Comparison of ENCODE assay signal across 13 mouse cellular contexts in genomic region chr12:102416955-102417510, GRCm38 (mm10). TPM values are rescaled to one million over a fixed set of nuclear protein-coding genes. Genes with fewer than 3 reads are reported as not detected.
DNase-seq lines count a peak whose midpoint lies in the region; ATAC-seq and TF ChIP-seq lines count a peak whose summit lies in the region.
"Had no signal": no experiment of that assay in that cellular context is flagged by ENCODE, and none has a peak within 500 bp of the region (broad histone marks: within the 10 kb centered on the region; RNA-seq: fewer than 3 reads in every experiment).

No protein-coding gene starts in this region.

- no peaks in the 10 kb centered on the region for H3K36me3 ChIP-seq in heart, embryonic 11.5 days (ENCODE audit: control insufficient read depth, insufficient read depth, low read length)
- peaks cover 4% of the 10 kb centered on the region for H3K36me3 ChIP-seq in heart, embryonic 16.5 days (ENCODE audit: control insufficient read depth, insufficient read depth)
- H3K36me3 ChIP-seq in limb, embryonic 14.5 days (ENCODE audit: control insufficient read depth, insufficient read depth, low read length): peaks cover 3% of the 10 kb centered on the region; the same call in 1 of the 2 replicates

- no peaks in the 10 kb centered on the region for H3K27me3 ChIP-seq in heart, embryonic 11.5 days (ENCODE audit: control insufficient read depth, insufficient read depth, low read length)
- no peaks in the 10 kb centered on the region for H3K27me3 ChIP-seq in heart, embryonic 16.5 days (ENCODE audit: control insufficient read depth, insufficient read depth, low read length)
- H3K27me3 ChIP-seq in limb, embryonic 14.5 days (ENCODE audit: control insufficient read depth, insufficient read depth, low read length): no peaks in the 10 kb centered on the region
- H3K27me3 ChIP-seq: limb, embryonic 15.5 days had no signal

- H3K4me2 ChIP-seq in heart, embryonic 11.5 days: no peak overlapping the region
- no peak overlapping the region for H3K4me2 ChIP-seq in heart, embryonic 16.5 days (ENCODE audit: low read depth, low read length)
- no peak overlapping the region for H3K4me2 ChIP-seq in limb, embryonic 14.5 days (replicated peaks; ENCODE audit: low read depth, low read length, severe bottlenecking)
- H3K4me2 ChIP-seq: limb, embryonic 15.5 days had no signal

- H3K4me3 ChIP-seq in heart, embryonic 11.5 days (ENCODE audit: low read depth, low read length): no peak overlapping the region
- H3K4me3 ChIP-seq in layer of hippocampus, adult 2 months: no peak overlapping the region
- H3K4me3 ChIP-seq in heart, embryonic 16.5 days (ENCODE audit: low read length): no peak overlapping the region
- no peak overlapping the region for H3K4me3 ChIP-seq in limb, embryonic 14.5 days (replicated peaks; ENCODE audit: low read length)
- H3K4me3 ChIP-seq: limb, embryonic 15.5 days had no signal

- no peaks in the 10 kb centered on the region for H3K9me3 ChIP-seq in heart, embryonic 11.5 days (replicated peaks; ENCODE audit: control insufficient read depth, low read length)
- no peaks in the 10 kb centered on the region for H3K9me3 ChIP-seq in heart, embryonic 16.5 days (replicated peaks; ENCODE audit: control insufficient read depth, low read length)
- H3K9me3 ChIP-seq in limb, embryonic 14.5 days (ENCODE audit: control insufficient read depth, low read length): no peaks in the 10 kb centered on the region
- H3K9me3 ChIP-seq: limb, embryonic 15.5 days had no signal

- peaks cover 37% of the 10 kb centered on the region for H3K4me1 ChIP-seq in heart, embryonic 11.5 days (ENCODE audit: control insufficient read depth, insufficient read depth, low read length)
- peaks cover 44% of the 10 kb centered on the region for H3K4me1 ChIP-seq in heart, embryonic 16.5 days (ENCODE audit: control insufficient read depth, insufficient read depth, low read length)
- 0 out of 2 replicates have a peak, but pooled peaks cover 3% of the 10 kb centered on the region for H3K4me1 ChIP-seq in limb, embryonic 14.5 days (ENCODE audit: control insufficient read depth, insufficient read depth, low read length)

- TF ChIP-seq POLR2A in limb, embryonic 14.5 days (IDR thresholded peaks at IDR 0.05; ENCODE audit: borderline replicate concordance, extremely low read depth, insufficient read depth, insufficient read length): no peak

- no peak for DNase-seq in heart, postnatal 4 days
- no peak for DNase-seq in layer of hippocampus, adult 2 months (ENCODE audit: low spot score in 2 of 2)
- no peak for DNase-seq in layer of hippocampus, postnatal 36 days
- DNase-seq in limb, embryonic 14.5 days (ENCODE audit: low spot score): no peak
- no peak for DNase-seq in neural tube, embryonic 10.5 days (ENCODE audit: extremely low spot score, low spot score)
- DNase-seq: adrenal gland, postnatal 10 days; retina, postnatal 1 day; thymus, postnatal 25 days had no signal

- H3K9ac ChIP-seq in heart, embryonic 11.5 days (ENCODE audit: low read depth, low read length): no peak overlapping the region
- H3K9ac ChIP-seq in heart, embryonic 16.5 days (ENCODE audit: low read length): 0 out of 2 replicates have a peak overlapping the region, but pooled peaks have one; percentile 8
- no peak overlapping the region for H3K9ac ChIP-seq in limb, embryonic 14.5 days (ENCODE audit: low read depth, low read length, severe bottlenecking)
- H3K9ac ChIP-seq: limb, embryonic 15.5 days had no signal

- peak overlapping the region; percentile 42 for H3K27ac ChIP-seq in heart, embryonic 11.5 days (ENCODE audit: low read depth, low read length)
- peak overlapping the region; percentile 71 for H3K27ac ChIP-seq in layer of hippocampus, adult 2 months
- H3K27ac ChIP-seq in heart, embryonic 16.5 days (ENCODE audit: low read length): peak overlapping the region; percentile 66
- no peak overlapping the region for H3K27ac ChIP-seq in limb, embryonic 14.5 days (replicated peaks; ENCODE audit: low read depth, low read length)
- H3K27ac ChIP-seq: limb, embryonic 15.5 days had no signal

- no peak for ATAC-seq in heart, embryonic 11.5 days (replicated peaks; ENCODE audit: insufficient number of reproducible peaks, low FRiP score, low TSS enrichment)
- ATAC-seq in heart, embryonic 16.5 days (replicated peaks; ENCODE audit: extremely low read depth, insufficient read depth, low FRiP score): no peak
- ATAC-seq in limb, embryonic 14.5 days (ENCODE audit: low FRiP score, low read depth): 0 out of 2 replicates have a peak, but pooled peaks have one; percentile 2
- no peak for ATAC-seq in granulocyte monocyte progenitor cell, adult 5-6 weeks (replicated peaks; ENCODE audit: poor library complexity, severe bottlenecking)
- ATAC-seq: CD4-positive, CD25-positive, alpha-beta regulatory T cell, adult 4 months had no signal

- no peak for TF ChIP-seq CTCF in layer of hippocampus, adult 2 months (conservative IDR thresholded peaks at IDR 0.05)

- 79% methylated on average over 7 of the region's 7 CpGs for WGBS in heart, embryonic 11.5 days (ENCODE audit: insufficient replicate concordance)
- WGBS in heart, embryonic 16.5 days: 73% methylated on average over 7 of the region's 7 CpGs
- 81% methylated on average over 7 of the region's 7 CpGs for WGBS in limb, embryonic 14.5 days

RNA-seq across cellular contexts. Expression of gene Lgmn, which starts 22.6 kb away (rescaled TPM):
- 108 and 128 TPM in 2 replicates for polyA plus RNA-seq in heart, embryonic 11.5 days (2014; fragmentation: Nextera tagmentation; extraction: Ambion mirVana)
- total RNA-seq in heart, postnatal 4 days (2021): 10 to 100 TPM; 68.9 to 76.9 TPM
- total RNA-seq in layer of hippocampus, adult 2 months (2021): 10 to 100 TPM; 78.6 to 84.8 TPM
- total RNA-seq in layer of hippocampus, postnatal 36 days (2021): 10 to 100 TPM; 83.0 to 84.8 TPM
- 105 and 107 TPM in 2 replicates for polyA plus RNA-seq in heart, embryonic 16.5 days (2015; fragmentation: Nextera tagmentation; extraction: Ambion mirVana)
- 78.7 and 88.4 TPM in 2 replicates for polyA plus RNA-seq in limb, embryonic 14.5 days (2012; rRNA removed)
- polyA plus RNA-seq in limb, embryonic 14.5 days (2014; fragmentation: Nextera tagmentation; extraction: Ambion mirVana): 105 and 106 TPM in 2 replicates
- 0.47 and 0.58 TPM in 2 replicates for total RNA-seq in granulocyte monocyte progenitor cell, adult 5-6 weeks (2014; fragmentation: Nextera tagmentation)
- total RNA-seq in granulocyte monocyte progenitor cell, adult 5-6 weeks (2017): 1.2 and 1.7 TPM in 2 replicates

RNA-seq across cellular contexts. Expression of gene Golga5, which starts 51.9 kb away (rescaled TPM):
- polyA plus RNA-seq in heart, embryonic 11.5 days (2014; fragmentation: Nextera tagmentation; extraction: Ambion mirVana): 24.9 and 32.8 TPM in 2 replicates
- 10 to 100 TPM; 23.0 to 26.7 TPM for total RNA-seq in heart, postnatal 4 days (2021)
- total RNA-seq in layer of hippocampus, adult 2 months (2021): 10 to 100 TPM; 24.6 to 26.3 TPM
- total RNA-seq in layer of hippocampus, postnatal 36 days (2021): 10 to 100 TPM; 26.0 to 27.1 TPM
- polyA plus RNA-seq in heart, embryonic 16.5 days (2015; fragmentation: Nextera tagmentation; extraction: Ambion mirVana): 24.2 and 26.7 TPM in 2 replicates
- polyA plus RNA-seq in limb, embryonic 14.5 days (2012; rRNA removed): 26.6 and 34.9 TPM in 2 replicates
- 41.6 and 42.3 TPM in 2 replicates for polyA plus RNA-seq in limb, embryonic 14.5 days (2014; fragmentation: Nextera tagmentation; extraction: Ambion mirVana)
- 25.2 and 28.7 TPM in 2 replicates for total RNA-seq in granulocyte monocyte progenitor cell, adult 5-6 weeks (2014; fragmentation: Nextera tagmentation)
- total RNA-seq in granulocyte monocyte progenitor cell, adult 5-6 weeks (2017): 53.3 and 71.2 TPM in 2 replicates

Comparison
In these comparisons a context has a peak if more than half of its experiments do, and no peak if none do; other contexts are left out.
1. RNA of gene Lgmn, which starts 22.6 kb away (total RNA-seq): 78.6 to 84.8 TPM in layer of hippocampus, adult 2 months, 83.0 to 84.8 TPM in layer of hippocampus, postnatal 36 days and 68.9 to 76.9 TPM in heart, postnatal 4 days; 0.47 to 1.7 TPM in granulocyte monocyte progenitor cell, adult 5-6 weeks; every median in the first group is over 10 times any median in the second.